Mouse (Mus musculus): ENCODE data around the gene Galntl6. TPM values are rescaled to one million over a fixed set of nuclear protein-coding genes. Genes with fewer than 3 reads are reported as not detected.
A peak's percentile ranks its signal among the peaks of the same experiment; 100 is the strongest.

The Galntl6 gene
- polyA plus RNA-seq, 1 experiment from 2014 or later: 0.91 TPM

DNA sequence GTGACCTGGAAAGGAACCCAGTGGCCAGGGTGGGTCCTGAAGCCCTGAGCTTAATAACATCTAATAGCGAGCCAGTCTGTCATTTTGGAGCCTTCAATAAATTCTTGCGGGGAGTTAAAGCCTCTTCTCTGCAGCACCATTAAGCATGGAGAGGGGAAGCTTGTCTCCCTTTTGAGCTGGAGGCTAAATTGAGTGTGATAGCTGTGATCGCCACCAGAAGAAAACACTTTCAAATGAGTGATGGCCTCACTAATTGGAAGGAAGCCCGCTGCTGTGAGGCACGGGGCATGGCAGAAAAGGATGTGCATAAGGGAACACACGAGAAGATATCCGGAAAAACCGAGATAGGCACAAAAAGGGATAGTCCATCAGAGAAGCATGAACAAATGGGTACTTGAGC, 694.6 kb downstream of the Galntl6 start:
- Histone ChIP-seq H3K4me3 (ENCODE audit: low read depth, low read length) (no peak overlapping the region), H3K4me2 (ENCODE audit: low read depth, low read length, severe bottlenecking) (no peak overlapping the region), H3K27me3 (ENCODE audit: control insufficient read depth, insufficient read depth, low read length) (no peaks in the 10 kb centered on the region), H3K9ac (ENCODE audit: low read length) (no peak overlapping the region), H3K36me3 (ENCODE audit: control insufficient read depth, insufficient read depth, low read length) (no peaks in the 10 kb centered on the region), H3K9me3 (ENCODE audit: control insufficient read depth, low read length) (no peaks in the 10 kb centered on the region), H3K4me1 (replicated peaks; ENCODE audit: control insufficient read depth, insufficient read depth, low read length) (no peaks in the 10 kb centered on the region), H3K27ac (ENCODE audit: low read depth, low read length) (no peak overlapping the region)
- ATAC-seq (replicated peaks; ENCODE audit: low FRiP score) (0 out of 2 replicates have a peak, but pooled peaks have one; percentile 39), DNase-seq (ENCODE audit: low spot score) (no peak)
- 75% methylated on average over 8 of the region's 8 CpGs for WGBS

- H3K4me3 ChIP-seq (ENCODE audit: low read depth, low read length): no peak overlapping the region
- no peak overlapping the region for H3K27ac ChIP-seq (ENCODE audit: low read depth, low read length)
- no peak overlapping the region for H3K4me2 ChIP-seq (ENCODE audit: low read depth, low read length, severe bottlenecking)
- H3K9me3 ChIP-seq (ENCODE audit: control insufficient read depth, low read length): no peaks in the 10 kb centered on the region
- DNase-seq (ENCODE audit: low spot score): no peak
- ATAC-seq (replicated peaks; ENCODE audit: low FRiP score): no peak
- no peaks in the 10 kb centered on the region for H3K27me3 ChIP-seq (ENCODE audit: control insufficient read depth, insufficient read depth, low read length)
- H3K9ac ChIP-seq (ENCODE audit: low read length): no peak overlapping the region
- no peaks in the 10 kb centered on the region for H3K36me3 ChIP-seq (ENCODE audit: control insufficient read depth, insufficient read depth, low read length)
- H3K4me1 ChIP-seq (replicated peaks; ENCODE audit: control insufficient read depth, insufficient read depth, low read length): no peaks in the 10 kb centered on the region
- 90% methylated on average over 1 of the region's 1 CpGs for WGBS
These were observed 722.7 kb downstream of the Galntl6 start for GRCm38 (mm10) chr8:58189694-58190093.

DNA sequence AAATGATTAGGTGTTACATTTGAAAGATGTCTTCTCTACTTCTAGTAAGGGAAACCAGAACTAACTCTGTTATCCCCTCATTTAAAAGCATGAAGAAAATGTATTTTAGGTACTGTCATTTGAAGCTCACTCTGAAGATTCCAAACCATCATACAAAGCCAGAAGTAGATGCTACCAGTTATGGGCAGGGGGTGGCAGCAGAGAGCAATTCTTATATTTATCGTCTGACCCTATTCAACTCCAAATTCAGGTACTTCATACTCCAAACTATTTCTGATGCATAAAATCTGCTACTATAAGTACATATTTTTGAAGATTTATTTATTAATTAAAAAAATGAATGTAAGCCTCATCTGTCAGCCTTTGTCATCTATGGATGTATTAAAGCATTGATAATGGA, 765.5 kb downstream of the Galntl6 start:
- no peaks in the 10 kb centered on the region for H3K9me3 ChIP-seq (ENCODE audit: control insufficient read depth, low read length)
- H3K36me3 ChIP-seq (ENCODE audit: control insufficient read depth, insufficient read depth, low read length): no peaks in the 10 kb centered on the region
- H3K27me3 ChIP-seq (ENCODE audit: control insufficient read depth, insufficient read depth, low read length): no peaks in the 10 kb centered on the region
- DNase-seq (ENCODE audit: low spot score) (no peak), ATAC-seq (replicated peaks; ENCODE audit: low FRiP score) (no peak)
- H3K4me2 ChIP-seq (ENCODE audit: low read depth, low read length, severe bottlenecking): no peak overlapping the region
- H3K4me3 ChIP-seq (ENCODE audit: low read depth, low read length): no peak overlapping the region
- H3K4me1 ChIP-seq (replicated peaks; ENCODE audit: control insufficient read depth, insufficient read depth, low read length): no peaks in the 10 kb centered on the region
- no peak overlapping the region for H3K27ac ChIP-seq (ENCODE audit: low read depth, low read length)
- 30% methylated on average over 1 of the region's 1 CpGs for WGBS
- H3K9ac ChIP-seq (ENCODE audit: low read length): no peak overlapping the region

DNA sequence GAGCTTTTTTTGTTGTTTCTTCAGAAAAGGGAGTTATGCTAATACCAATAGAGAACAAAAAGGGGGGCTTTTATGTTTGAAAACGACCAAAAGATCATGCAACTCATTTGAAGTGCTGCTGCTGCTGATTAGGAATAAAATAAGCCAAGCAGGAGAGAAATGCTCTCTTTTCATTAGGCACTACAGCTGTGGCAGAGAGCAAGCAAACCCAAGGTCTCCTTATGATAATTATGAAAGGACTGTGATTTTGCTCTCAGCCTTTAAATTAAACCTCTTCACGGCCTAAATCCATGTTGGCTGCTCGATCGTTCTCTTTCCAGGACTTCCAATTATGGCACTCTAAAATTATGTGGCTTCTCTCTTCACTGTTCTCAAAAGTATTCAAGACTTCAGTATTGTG, 825.7 kb downstream of the Galntl6 start:
- Histone ChIP-seq H3K27me3 (ENCODE audit: control insufficient read depth, insufficient read depth, low read length) (no peaks in the 10 kb centered on the region), H3K9ac (ENCODE audit: low read length) (no peak overlapping the region), H3K36me3 (ENCODE audit: control insufficient read depth, insufficient read depth, low read length) (no peaks in the 10 kb centered on the region), H3K4me1 (replicated peaks; ENCODE audit: control insufficient read depth, insufficient read depth, low read length) (no peaks in the 10 kb centered on the region), H3K4me3 (ENCODE audit: low read depth, low read length) (no peak overlapping the region), H3K4me2 (ENCODE audit: low read depth, low read length, severe bottlenecking) (no peak overlapping the region), H3K9me3 (ENCODE audit: control insufficient read depth, low read length) (no peaks in the 10 kb centered on the region), H3K27ac (ENCODE audit: low read depth, low read length) (no peak overlapping the region)
- ATAC-seq (replicated peaks; ENCODE audit: low FRiP score) (0 out of 2 replicates have a peak, but pooled peaks have one; percentile 49), DNase-seq (ENCODE audit: low spot score) (no peak)
- WGBS: 50% methylated on average over 4 of the region's 4 CpGs

DNA sequence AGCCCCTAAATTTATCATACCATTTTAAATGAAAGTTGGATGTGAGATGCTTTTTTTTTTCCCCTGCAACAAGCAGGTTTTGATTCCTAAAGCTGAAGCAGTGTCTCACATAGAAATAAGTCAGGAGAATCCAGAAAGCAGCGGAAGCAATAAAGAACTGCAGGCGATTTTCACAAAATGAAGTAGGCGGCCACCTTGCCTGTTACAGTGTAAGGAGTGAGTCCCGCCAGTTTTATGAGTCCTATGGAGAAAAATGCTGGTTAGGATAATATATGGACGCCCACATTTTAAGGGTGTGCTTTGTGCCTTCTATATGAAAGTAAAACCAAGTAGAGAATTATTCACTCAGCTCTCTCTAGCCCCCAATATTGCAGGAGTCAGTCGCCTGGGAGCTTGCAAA, 827.5 kb downstream of the Galntl6 start:
- Histone ChIP-seq H3K4me1 (replicated peaks; ENCODE audit: control insufficient read depth, insufficient read depth, low read length) (no peaks in the 10 kb centered on the region), H3K27me3 (ENCODE audit: control insufficient read depth, insufficient read depth, low read length) (no peaks in the 10 kb centered on the region)

DNA sequence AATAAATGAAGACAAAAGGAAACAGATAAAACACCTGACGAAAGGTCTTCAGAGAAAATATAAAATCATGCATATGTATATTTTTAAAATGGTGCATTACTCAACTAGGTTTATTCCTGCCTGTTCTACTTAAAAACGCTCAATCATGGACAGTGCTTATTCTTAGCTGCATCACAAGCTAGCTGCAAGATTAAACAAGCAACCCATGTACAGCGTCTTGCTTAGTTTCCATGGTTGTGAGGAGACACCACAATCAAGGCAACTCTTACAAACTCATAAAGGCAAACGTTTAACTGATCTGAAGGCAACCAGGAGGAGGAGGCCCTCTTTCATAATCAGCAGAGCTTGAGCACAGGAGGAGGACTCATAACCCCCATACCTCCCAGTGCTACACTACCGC, 830.7 kb downstream of the Galntl6 start:
- DNase-seq (ENCODE audit: low spot score) (no peak), ATAC-seq (replicated peaks; ENCODE audit: low FRiP score) (no peak)
- H3K4me2 ChIP-seq (ENCODE audit: low read depth, low read length, severe bottlenecking): no peak overlapping the region
- no peaks in the 10 kb centered on the region for H3K36me3 ChIP-seq (ENCODE audit: control insufficient read depth, insufficient read depth, low read length)
- no peaks in the 10 kb centered on the region for H3K9me3 ChIP-seq (ENCODE audit: control insufficient read depth, low read length)
- no peaks in the 10 kb centered on the region for H3K4me1 ChIP-seq (replicated peaks; ENCODE audit: control insufficient read depth, insufficient read depth, low read length)
- H3K27me3 ChIP-seq (ENCODE audit: control insufficient read depth, insufficient read depth, low read length): no peaks in the 10 kb centered on the region
- 77% methylated on average over 5 of the region's 5 CpGs for WGBS
- H3K9ac ChIP-seq (ENCODE audit: low read length): no peak overlapping the region
- no peak overlapping the region for H3K4me3 ChIP-seq (ENCODE audit: low read depth, low read length)
- no peak overlapping the region for H3K27ac ChIP-seq (ENCODE audit: low read depth, low read length)

More for the DNA sequence above, 827.5 kb downstream of the Galntl6 start:
- Histone ChIP-seq H3K27ac (ENCODE audit: low read depth, low read length) (no peak overlapping the region), H3K4me3 (ENCODE audit: low read depth, low read length) (no peak overlapping the region), H3K36me3 (ENCODE audit: control insufficient read depth, insufficient read depth, low read length) (no peaks in the 10 kb centered on the region), H3K9me3 (ENCODE audit: control insufficient read depth, low read length) (no peaks in the 10 kb centered on the region), H3K4me2 (ENCODE audit: low read depth, low read length, severe bottlenecking) (no peak overlapping the region), H3K9ac (ENCODE audit: low read length) (no peak overlapping the region)
- WGBS: 84% methylated on average over 6 of the region's 6 CpGs
- ATAC-seq (replicated peaks; ENCODE audit: low FRiP score): no peak
- DNase-seq (ENCODE audit: low spot score): no peak

GRCm38 (mm10) chr8:58074611-58075010, 837.8 kb downstream of the Galntl6 start:
- Histone ChIP-seq H3K27ac (ENCODE audit: low read depth, low read length) (no peak overlapping the region), H3K36me3 (ENCODE audit: control insufficient read depth, insufficient read depth, low read length) (no peaks in the 10 kb centered on the region), H3K4me1 (replicated peaks; ENCODE audit: control insufficient read depth, insufficient read depth, low read length) (no peaks in the 10 kb centered on the region), H3K9me3 (ENCODE audit: control insufficient read depth, low read length) (no peaks in the 10 kb centered on the region), H3K4me3 (ENCODE audit: low read depth, low read length) (no peak overlapping the region), H3K27me3 (ENCODE audit: control insufficient read depth, insufficient read depth, low read length) (no peaks in the 10 kb centered on the region), H3K9ac (ENCODE audit: low read length) (no peak overlapping the region), H3K4me2 (ENCODE audit: low read depth, low read length, severe bottlenecking) (no peak overlapping the region)
- ATAC-seq (replicated peaks; ENCODE audit: low FRiP score) (no peak), DNase-seq (ENCODE audit: low spot score) (no peak)
- 72% methylated on average over 4 of the region's 4 CpGs for WGBS

DNA sequence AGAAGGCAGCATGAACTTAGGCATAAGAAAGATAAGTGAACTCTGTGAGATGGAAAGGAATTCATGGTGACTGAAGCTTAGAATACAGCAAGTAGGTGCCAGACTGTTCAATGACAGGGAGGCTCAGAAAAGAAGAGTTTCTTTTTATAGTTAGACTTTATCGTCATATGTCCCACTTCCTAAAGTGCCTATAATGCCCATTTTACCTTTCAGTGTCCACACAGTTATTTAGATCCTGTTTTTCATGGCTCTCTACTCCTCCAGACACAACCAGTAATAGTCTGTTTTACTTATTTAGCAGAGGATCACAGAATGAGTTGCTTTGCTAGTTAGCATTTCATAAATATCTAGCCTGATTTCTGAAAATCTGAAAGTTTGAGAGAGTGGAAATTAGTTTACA, 838.7 kb downstream of the Galntl6 start:
- no peak for DNase-seq (ENCODE audit: low spot score)
- Histone ChIP-seq H3K9me3 (ENCODE audit: control insufficient read depth, low read length) (no peaks in the 10 kb centered on the region), H3K4me1 (replicated peaks; ENCODE audit: control insufficient read depth, insufficient read depth, low read length) (no peaks in the 10 kb centered on the region), H3K36me3 (ENCODE audit: control insufficient read depth, insufficient read depth, low read length) (no peaks in the 10 kb centered on the region), H3K27me3 (ENCODE audit: control insufficient read depth, insufficient read depth, low read length) (no peaks in the 10 kb centered on the region), H3K4me2 (ENCODE audit: low read depth, low read length, severe bottlenecking) (no peak overlapping the region), H3K27ac (ENCODE audit: low read depth, low read length) (no peak overlapping the region), H3K4me3 (ENCODE audit: low read depth, low read length) (no peak overlapping the region), H3K9ac (ENCODE audit: low read length) (no peak overlapping the region)
- ATAC-seq (replicated peaks; ENCODE audit: low FRiP score): no peak
- WGBS: 94% methylated on average over 1 of the region's 1 CpGs

GRCm38 (mm10) chr8:58032271-58032670, 880.2 kb downstream of the Galntl6 start:
- DNase-seq (ENCODE audit: low spot score) (no peak), ATAC-seq (replicated peaks; ENCODE audit: low FRiP score) (no peak)
- 58% methylated on average over 3 of the region's 3 CpGs for WGBS
- Histone ChIP-seq H3K4me3 (ENCODE audit: low read depth, low read length) (no peak overlapping the region), H3K9me3 (ENCODE audit: control insufficient read depth, low read length) (no peaks in the 10 kb centered on the region), H3K27ac (ENCODE audit: low read depth, low read length) (no peak overlapping the region), H3K9ac (ENCODE audit: low read length) (no peak overlapping the region), H3K36me3 (ENCODE audit: control insufficient read depth, insufficient read depth, low read length) (no peaks in the 10 kb centered on the region), H3K4me1 (replicated peaks; ENCODE audit: control insufficient read depth, insufficient read depth, low read length) (no peaks in the 10 kb centered on the region), H3K4me2 (ENCODE audit: low read depth, low read length, severe bottlenecking) (no peak overlapping the region), H3K27me3 (ENCODE audit: control insufficient read depth, insufficient read depth, low read length) (no peaks in the 10 kb centered on the region)

Data from forebrain, embryonic 11.5 days (tissue).